Mouse (Mus musculus) CD4-positive, CD25-positive, alpha-beta regulatory T cell, adult 2 months (primary cell): ENCODE measurements around the gene Frem3.

Experiments
- DNase-seq: peaks from one replicate; pipeline ENCODE4 v3.0.0-alpha.2; 2012; ENCODE audit warnings: low read depth, low spot score

Gene Frem3

DNA sequence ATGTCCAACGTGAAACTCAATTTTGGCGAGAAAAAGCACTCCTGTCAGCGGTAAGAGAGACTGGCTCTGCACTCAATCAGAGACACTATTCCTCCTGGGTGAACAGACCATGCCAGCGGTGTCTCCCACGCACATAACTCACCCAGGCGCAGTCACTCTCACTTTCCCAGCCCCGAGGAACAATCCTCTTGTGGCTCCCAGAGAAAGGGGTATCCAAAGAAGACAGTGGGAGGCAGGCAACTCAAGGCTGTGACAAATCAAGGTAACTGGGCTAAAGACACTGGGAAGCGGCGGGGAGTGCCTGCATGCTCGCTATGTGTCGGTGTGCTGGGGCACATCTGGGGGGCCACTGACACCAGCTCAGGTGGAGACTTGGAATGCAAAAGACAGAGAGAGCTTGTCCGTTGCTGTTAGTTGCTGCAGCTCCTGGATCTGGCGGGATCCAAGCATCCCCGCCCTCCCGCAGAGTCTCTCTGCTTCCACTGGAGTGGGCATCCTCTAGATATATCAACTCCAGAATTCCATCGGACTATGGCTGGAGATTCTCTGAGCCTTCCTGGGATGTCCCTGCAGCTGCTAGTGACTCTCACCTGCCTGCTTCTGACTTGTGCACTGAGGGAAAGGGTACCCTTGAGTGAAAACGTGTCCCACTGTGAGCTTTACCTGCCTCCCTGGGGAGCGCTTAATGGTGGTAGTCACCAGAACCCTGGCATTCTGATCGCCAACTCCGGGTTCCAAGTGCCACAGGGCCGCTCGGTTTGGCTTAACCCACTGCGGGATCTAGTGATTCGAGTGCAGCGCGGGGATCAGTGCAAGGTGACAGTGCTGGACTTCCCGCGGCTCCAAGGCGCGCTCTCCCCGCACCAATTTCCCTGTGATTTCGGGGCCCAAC, at the start of gene Frem3:
Frem3 (plus strand) TSS at position 532 of the 892 bp plus-strand sequence.
- no peak for DNase-seq

DNA sequence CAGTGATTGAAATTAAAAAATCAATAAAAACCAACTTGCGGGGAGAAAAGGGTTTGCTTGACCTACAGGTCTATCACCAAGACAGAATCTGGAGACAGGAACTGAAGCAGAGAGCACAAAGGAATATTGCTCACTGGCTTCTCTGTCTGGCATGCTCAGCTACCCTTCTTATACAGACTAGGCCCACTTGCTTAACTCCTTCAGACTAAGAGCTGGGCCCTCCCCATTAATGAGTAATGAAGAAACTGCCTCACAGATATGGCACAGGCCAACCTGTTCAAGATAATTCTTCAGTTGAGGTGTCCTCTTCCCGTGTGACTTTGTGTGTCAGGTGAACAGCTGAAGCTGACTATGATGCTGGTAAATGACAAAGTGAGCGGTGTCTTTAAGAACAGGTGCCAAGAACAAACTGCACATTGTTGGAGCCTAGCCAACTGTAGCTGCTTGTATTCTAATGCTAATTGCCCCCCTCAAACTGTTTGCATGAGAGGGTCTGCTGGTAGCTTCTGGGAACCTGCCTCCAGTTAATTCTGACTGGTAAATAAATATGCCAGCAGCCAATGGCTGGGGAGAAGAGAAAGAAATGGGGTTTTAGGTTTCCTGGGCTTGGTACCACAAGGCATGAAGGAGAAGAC, 46.6 kb upstream of the Frem3 start:
- DNase-seq = no peak

DNA sequence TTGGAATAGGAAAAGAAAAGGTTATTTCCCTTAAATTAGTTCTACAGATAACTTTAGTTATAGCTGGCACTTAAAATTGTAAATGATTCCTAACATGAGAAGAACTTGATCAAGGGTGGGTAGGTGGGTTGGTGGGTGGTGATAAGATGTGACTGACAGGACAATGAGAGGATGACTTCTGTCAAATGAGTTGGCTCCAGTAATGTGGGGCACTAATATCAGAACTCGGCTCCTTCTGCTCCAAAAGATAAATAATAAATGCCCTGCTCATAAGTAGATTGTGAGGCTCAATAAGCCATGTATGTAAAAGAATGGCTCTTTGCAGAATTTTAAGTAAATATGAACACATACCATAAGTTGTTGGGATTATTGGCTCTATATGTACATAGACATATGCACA, 43.4 kb upstream of the Frem3 start:
- no peak for DNase-seq

DNA sequence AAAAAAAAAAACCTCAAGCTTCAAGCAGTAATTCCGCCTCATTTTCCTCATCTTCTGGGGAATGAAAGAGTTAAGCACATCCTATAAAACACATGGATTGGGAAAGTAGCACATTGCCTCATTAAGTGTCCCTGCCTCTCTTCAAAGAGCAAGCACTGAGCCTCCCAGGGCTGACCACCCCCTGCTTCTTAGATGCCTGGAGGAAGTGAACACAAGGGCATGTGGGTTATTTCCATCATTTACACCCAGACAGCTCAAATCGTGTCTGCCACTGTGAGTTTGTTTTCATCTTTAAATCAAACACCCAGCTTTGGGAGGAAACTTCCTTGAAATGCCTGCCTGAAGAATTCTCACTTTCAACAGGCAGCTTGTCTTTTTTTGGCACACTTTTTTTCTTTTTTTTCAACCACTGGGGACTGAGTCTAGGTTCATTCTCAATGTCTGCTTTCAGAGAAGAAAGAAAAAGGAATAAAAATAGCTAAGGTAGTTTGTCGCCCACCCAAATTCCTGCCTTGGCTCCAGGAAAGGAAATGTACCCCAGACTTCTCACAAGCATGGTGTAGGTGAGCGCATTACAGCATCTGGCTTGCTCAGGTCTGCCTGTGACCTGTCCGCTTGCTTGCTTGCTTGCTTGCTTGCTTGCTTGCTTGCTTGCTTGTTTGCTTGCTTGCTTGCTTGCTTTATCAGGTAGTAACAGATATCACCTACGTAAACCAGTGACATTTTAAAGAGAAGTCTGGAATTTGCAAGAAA, 42.5 kb upstream of the Frem3 start:
- DNase-seq = no peak

DNA sequence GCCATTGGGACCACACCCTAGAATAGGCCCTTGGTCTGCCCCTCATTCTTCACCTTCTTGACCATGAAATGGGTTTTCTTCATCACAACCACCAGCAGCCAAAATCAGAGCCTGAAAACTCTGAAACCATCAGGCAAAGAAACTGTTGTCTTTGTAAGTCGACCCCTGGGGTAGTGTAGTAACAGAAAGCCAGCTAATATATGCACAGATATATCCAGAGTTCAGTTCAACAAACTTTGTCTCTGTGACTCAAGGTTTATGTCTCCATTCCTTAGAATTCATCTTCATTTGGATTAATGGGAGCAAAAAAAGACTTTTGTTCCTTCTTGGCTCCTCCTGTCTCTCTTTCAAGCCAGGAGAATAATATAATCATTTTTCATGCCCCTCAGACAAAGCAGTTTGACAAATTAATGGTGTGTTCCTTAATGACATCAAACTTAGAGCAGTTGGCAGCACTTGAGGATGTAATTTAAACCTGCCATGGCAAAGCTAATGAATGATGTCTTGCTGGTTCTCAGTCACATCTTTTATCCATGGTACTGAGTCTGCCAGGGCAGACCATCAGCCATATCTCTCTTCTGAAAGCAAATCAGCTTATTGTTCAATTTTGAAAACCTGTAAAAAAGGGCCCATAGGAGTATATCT, 38.3 kb upstream of the Frem3 start:
- DNase-seq = no peak

DNA sequence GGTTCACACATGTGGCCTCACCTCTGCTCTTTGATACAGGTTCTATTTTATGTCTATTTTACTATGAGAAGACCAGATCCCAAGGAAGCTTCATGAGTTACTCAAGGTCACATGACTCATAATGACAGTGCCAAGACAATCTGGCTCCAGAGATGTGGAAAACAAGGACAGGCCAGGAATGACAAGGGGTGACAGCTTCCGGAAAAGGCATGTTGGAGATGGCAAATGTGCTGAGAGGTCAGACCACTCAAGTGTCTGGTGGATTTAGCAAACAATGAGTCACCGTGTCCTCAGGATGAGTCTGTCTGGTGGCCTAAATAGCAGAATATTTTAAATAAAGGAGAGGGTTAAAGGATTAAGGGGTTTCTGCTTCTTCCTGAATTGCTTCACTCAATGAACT, 33.8 kb upstream of the Frem3 start:
- DNase-seq = no peak

DNA sequence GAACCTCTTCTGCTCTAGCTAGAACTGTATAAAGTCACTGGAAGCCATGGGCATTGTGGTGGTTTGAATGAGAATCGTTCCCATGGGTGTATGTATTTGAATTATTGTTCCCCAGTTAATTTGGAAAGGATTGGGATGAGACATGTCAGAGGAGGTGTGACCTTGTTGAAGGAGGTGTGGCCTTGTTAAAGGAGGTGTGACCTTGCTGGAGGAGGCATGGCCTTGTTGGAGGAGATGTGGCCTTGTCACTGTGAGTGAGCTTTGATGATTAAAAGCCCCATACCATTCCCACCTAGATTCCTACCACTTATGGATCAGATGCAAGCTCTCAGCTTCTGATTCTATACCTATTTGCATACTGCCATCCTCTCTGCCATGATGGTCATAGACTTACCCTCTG, 31.8 kb upstream of the Frem3 start:
- DNase-seq = no peak

DNA sequence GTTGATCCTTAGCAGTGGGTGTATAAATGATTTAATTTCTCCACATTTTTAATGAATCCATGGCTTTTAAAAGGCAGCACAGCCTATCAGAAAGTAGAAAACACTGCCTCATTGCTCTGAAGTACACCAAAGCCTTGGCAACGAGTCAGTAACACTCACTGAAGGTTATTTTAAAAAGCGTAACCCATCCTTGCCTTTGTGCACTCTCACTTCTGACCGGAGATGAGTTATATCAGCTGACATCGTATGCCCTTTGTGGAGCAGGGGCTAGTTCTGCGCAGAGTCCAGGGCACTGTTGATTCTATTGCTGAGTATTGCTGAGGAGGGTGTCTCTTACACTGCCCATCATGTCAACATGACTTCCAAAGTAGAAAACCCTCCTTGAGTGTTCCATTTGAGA, 18.3 kb upstream of the Frem3 start:
- no peak for DNase-seq

DNA sequence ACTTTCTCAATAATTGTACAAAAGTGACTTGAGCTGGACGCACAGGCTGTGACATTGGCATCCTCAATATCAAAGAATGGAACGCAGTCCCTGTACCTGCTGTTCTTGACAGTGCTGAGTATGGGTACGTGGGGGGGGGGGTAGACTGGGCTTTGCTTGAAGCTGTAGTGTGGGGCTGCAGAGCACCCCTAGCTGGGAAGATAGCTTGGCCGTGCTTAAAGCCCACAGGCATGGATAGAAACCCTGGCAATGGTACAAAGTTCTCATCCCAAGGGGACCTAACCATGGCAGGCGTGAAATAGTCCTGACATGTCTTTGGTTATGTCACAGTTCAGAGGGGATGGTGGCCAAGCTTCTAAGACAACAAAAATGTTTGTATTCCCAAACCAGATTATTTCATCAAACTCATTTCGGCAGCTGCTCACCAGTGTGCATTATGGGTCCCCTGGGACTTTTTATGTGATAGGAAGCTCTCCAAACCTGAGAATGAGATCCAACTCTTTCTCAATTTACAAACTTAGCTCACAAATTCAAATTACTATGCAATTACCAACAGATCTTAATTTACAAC, 10.2 kb upstream of the Frem3 start:
- DNase-seq = no peak

DNA sequence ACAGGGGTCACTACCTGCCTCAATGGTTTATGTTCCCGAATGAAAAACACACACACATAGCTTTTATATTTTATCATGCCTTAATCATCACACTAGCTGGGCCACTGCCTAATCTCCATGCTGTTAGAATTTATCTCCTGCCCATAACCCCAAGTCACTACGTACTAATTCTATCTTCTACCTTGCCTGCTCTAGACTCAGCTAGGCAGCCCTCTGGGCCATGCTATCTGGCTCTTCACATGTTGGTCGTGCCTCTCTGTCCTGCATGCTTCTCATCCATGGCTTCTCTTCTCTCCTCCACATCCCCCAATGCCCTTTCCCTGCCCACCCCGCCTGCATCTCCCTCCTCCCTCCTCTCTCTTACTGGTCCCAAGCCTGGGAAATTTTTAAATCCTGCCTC, 9.0 kb upstream of the Frem3 start:
- no peak for DNase-seq

DNA sequence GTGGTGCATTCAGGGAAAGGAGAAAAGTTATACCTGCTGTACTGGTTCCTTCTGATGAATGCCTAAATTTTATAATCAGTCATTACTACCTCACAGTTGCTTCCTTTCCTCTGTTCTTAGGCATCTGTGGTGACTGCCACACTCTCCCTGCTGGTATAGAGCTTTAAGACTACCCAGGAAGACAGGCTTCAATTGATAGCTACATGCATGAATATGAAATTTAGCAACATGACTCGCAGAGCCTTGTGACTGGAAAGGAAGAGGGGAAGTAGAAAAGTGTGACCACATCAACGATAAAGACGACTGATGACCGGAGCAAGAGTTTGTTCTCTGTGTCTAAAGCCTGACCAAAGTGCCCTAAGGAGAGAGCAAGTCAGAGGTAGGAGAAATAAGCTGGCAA, 3.8 kb upstream of the Frem3 start:
- no peak for DNase-seq

DNA sequence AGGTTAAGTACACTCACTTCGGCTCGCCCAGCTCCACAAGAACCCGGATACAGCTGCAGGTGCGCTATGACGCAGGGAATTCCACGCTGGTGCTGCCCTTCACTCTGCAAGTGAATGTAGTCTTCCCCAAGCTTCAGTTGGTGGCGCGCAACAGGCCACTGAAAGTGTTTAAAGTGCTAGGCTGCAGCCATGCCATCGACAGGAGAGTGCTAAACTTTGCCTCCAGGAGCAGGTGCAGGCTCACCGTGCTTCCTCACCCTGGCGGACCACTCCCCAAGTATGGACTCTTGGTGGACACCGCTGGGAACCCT, 516 bp downstream of the Frem3 start:
- DNase-seq = no peak

DNA sequence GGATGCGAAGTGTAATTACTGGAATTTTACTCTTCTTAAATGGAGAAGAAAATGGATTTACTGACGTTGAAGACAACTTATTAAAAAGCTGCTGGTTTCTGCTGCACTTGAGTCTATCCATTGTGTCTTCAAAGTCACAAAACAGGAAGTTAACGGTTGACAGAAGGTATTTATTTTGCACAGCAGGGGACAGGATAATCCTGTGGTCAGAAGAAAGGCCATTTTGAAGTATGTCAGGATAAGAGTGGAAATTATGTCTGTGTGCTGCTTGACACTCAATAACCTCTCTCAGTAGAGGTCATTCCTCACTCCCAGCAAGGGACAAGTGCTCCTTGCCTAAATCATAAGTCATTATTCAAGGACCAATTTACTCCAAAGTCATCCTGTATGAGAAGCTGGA, 8.9 kb downstream of the Frem3 start:
- no peak for DNase-seq

DNA sequence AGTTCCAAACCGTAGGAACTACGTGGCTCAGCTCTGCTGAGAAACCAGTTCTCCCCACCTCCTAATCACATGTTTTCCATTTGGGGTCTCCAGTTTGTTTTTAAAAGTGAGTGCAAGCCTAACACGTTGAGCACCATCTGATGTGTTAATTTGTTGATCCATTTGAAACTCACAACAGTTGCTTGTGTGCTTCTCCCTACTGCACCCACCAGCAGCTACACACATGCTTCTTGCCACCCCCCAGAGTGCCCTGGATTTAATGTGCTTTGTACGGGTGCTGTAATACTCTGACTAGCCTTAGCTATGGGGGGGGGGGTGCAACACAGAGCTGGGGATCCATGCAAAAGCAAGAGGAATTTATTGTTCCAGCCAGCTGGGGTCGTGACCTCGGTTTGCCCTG, 36.5 kb downstream of the Frem3 start:
- DNase-seq = no peak

DNA sequence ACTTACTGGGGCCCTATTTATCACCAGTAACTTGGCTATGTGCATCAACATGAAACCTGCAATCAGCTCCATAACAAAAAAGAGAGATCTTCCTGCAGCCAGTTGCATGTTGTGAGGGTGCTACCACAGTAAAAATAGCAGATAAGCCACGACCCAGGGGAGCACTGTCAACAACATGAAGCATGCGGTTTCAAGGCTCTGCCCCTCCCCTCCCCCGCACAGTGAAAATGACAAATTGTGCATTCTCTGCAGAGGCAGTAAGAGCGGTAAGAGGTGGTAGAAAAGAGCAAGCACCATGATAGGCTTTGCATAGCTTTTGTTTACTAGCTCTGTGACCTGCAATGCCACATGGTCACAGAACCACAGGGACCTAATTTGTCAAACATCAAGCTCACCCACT, 46.8 kb downstream of the Frem3 start:
- DNase-seq = no peak

DNA sequence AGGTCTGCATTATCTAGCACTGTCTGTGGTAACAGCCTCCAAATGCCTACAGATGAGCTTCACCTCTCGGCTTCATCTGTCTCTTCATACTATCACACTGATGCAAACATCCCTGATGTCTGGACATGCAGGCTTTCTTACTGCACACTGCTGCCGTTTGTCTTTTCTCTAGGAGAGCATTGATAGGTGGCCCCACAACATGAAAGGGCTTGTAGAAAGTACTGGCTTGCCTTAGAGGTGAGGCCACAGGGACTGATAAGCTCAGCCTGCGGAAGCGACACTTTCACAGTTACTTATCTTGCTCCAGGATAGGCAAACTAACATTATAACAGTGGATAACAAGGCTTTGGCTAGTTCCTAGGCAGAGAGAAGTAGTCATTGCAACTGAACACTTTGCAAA, 50.2 kb downstream of the Frem3 start:
- no peak for DNase-seq

DNA sequence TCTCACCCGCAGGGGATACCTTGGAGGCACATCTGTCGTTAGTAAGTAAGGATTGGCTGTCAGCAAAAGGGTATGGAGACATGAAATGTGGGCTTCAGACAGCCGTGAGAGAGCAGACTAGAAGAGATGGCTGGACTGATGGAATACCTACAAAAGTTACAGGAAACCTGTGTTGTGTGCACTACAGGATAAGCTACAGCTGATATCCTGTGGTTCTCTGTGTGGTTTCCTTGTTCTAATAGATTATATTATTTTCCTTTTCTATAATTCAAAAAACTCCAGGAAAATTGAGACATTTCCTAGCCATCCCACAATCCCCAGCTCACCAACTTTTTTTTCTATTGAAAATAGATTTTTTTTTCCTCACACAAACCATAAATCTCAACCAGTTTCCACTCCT, 52.6 kb downstream of the Frem3 start:
- no peak for DNase-seq

DNA sequence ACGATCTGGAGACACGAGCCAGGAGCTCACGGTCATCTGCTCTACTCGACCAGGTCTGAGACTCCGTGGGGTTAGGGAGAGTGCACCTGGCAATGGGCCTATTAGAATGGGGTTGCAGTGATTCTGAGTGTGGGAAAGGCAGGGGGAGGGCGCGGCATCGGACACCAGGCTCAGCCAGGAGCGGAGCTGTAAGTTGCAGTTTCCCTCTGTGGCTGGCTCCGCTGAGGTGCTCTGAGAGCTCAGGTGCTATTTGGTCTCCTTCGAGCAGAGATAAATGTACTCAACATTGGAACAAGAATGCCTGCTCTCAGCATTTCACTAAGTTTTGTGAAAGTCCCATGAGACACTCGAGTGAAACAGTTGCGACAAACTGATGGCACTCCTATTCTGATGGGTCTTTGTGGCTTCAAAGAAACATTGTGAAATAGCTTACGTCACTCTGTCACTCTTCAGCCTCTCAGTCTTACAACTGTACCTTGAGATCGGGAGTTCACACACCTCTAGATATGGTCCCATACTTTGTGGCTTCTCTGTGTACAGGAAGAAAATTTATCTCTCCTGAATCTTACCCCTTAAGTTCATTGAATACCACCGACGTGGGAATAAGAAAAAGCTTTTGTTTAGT, 58.5 kb downstream of the Frem3 start:
- DNase-seq = no peak

DNA sequence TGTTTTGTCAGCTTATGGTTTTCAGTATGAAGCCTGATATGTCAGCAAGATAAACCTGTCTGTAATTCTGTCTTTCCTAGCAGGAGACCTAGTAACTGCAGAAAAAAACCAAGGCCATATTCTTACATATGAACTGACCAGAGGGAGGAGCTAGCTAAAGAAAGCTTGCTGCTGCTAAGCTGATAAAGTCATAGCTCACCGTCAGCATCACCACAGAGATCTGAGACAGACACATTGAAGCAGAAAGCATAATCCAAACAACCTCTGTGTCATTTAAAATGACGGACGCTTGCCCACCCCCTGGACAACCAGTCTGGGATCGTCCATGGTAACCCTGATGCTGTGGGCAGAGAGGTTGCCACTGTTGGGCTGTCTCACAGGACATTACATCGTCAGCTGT, 71.7 kb downstream of the Frem3 start:
- no peak for DNase-seq

DNA sequence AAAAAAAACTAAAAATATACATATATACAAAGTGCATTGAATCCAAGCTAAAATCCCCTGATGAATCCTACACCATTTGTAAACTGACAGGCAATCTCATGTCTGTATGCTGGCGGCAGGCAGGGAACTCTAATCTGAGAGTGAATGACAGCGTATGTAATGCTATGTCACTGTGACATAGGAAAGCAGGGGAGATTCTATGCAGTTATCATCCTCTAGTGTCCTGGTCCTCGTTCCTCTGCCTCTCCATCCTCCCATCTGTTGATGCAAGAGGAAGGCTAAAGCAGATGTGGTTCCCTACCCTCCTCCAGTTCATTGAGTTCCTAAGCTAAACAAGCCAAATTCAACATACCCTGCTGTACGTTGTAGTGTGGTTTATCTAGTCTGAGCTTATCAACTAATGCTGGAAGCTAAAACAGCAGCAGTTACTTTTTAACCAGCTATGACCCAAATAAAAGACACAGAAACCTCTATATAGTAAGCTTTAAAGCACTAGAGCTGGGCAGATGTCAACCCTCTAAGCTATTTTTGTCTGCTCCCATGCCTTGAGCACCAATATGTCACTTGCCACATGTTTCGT, 73.0 kb downstream of the Frem3 start:
- no peak for DNase-seq

DNA sequence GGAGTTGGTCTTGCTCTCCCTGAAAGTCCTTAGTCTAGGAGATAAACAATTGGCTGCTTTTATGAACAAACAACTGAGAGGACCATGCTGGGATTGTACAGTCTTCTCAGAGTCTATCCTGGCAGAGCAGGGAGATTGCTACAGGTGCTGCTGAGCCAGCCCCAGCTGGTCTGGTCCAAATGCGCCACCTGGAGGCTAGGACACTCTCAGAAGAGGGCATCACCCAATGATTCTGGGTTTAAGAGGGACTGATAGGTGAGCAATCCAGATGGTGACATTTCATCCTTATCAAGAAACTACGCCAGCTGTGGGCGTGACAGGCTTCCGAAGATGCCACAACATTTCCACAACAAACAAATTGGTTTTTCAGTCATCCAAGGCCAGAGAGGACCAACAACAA, 77.3 kb downstream of the Frem3 start:
- DNase-seq = peak; percentile 56
